Mouse (Mus musculus) liver, embryonic 11.5 days (tissue): ENCODE data around the gene Nebl. TPM values are rescaled to one million over a fixed set of nuclear protein-coding genes. Genes with fewer than 3 reads are reported as not detected.

Source experiments
- ATAC-seq: fragments of 200-750 bp; cut with Nextera tagmentation; replicated peaks from 2 replicates; pipeline ENCODE4 v1.8.0; 2017; ENCODE audit warnings: moderate number of reproducible peaks, mild to moderate bottlenecking, moderate TSS enrichment, moderate library complexity; ENCODE audit not compliant: low FRiP score
- DNase-seq: peaks from one replicate; pipeline ENCODE4 v3.0.0-alpha.2; 2017; ENCODE audit warnings: low spot score
- H3K27ac ChIP-seq: fragments of 300-500 bp; sonication (generic); 2 replicates; pipeline ENCODE4 v1.5.1; 2014; ENCODE audit warnings: mild to moderate bottlenecking, low read depth, low read length, control low read depth
- H3K27me3 ChIP-seq: fragments of 300-500 bp; sonication (generic); replicated peaks from 2 replicates; pipeline ENCODE4 v1.6.1; 2014; ENCODE audit warnings: low read length, mixed read lengths; ENCODE audit not compliant: control insufficient read depth, insufficient read depth
- H3K36me3 ChIP-seq: fragments of 300-500 bp; sonication (generic); 2 replicates; pipeline ENCODE4 v1.6.1; 2014; ENCODE audit warnings: mild to moderate bottlenecking, low read length, moderate library complexity, mixed read lengths; ENCODE audit not compliant: control insufficient read depth, insufficient read depth
- H3K4me1 ChIP-seq: fragments of 300-500 bp; sonication (generic); replicated peaks from 2 replicates; pipeline ENCODE4 v1.6.1; 2014; ENCODE audit warnings: low read length, mixed read lengths; ENCODE audit not compliant: control insufficient read depth, insufficient read depth
- H3K4me2 ChIP-seq: fragments of 300-500 bp; sonication (generic); 2 replicates; pipeline ENCODE4 v1.6.1; 2014; ENCODE audit warnings: mild to moderate bottlenecking, control low read depth, moderate library complexity
- H3K4me3 ChIP-seq: fragments of 300-500 bp; sonication (generic); 2 replicates; pipeline ENCODE4 v1.5.1; 2014; ENCODE audit warnings: low read depth, low read length, control low read depth
- H3K9ac ChIP-seq: fragments of 300-500 bp; sonication (generic); 2 replicates; pipeline ENCODE4 v1.6.1; 2014; ENCODE audit warnings: low read depth, low read length, control low read depth
- H3K9me3 ChIP-seq: fragments of 300-500 bp; sonication (generic); 2 replicates; pipeline ENCODE4 v1.6.1; 2016; ENCODE audit warnings: low read length, inconsistent platforms, mixed read lengths; ENCODE audit not compliant: control insufficient read depth
- WGBS: fragments of 180-500 bp; shearing (Covaris S2); extraction: QIAGEN DNeasy Blood & Tissue Kit; methylation state at CpG from one replicate; pipeline ENCODE4 v1.1.7; 2014; 5-methylcytosine and 5-hydroxymethylcytosine counted together
- polyA plus RNA-seq: library from polyadenylated mRNA; unstranded; fragments of >200 nt; fragmentation: Nextera tagmentation; extraction: Ambion mirVana; gene quantifications from 2 replicates; pipeline ENCODE4 v1.2.1, GENCODE M21; 2014

Gene Nebl
- polyA plus RNA-seq, 1 experiment from 2014 or later = 3.1 TPM

GRCm38 (mm10) chr2:17571716-17572115, 159.5 kb downstream of the Nebl start:
- 53% methylated on average over 2 of the region's 2 CpGs for WGBS
- DNase-seq = no peak
- Histone ChIP-seq H3K4me3 (no peak overlapping the region), H3K36me3 (no peaks in the 10 kb centered on the region), H3K4me2 (no peak overlapping the region), H3K4me1 (no peaks in the 10 kb centered on the region), H3K27me3 (no peaks in the 10 kb centered on the region), H3K9me3 (no peaks in the 10 kb centered on the region), H3K9ac (no peak overlapping the region), H3K27ac (no peak overlapping the region)
- no peak for ATAC-seq

- Histone ChIP-seq H3K27me3 (no peaks in the 10 kb centered on the region), H3K4me3 (no peak overlapping the region), H3K4me1 (no peaks in the 10 kb centered on the region), H3K9ac (no peak overlapping the region), H3K9me3 (no peaks in the 10 kb centered on the region), H3K27ac (no peak overlapping the region), H3K36me3 (no peaks in the 10 kb centered on the region), H3K4me2 (no peak overlapping the region)
- WGBS = 68% methylated on average over 4 of the region's 4 CpGs
- no peak for ATAC-seq
- no peak for DNase-seq
Measured at GRCm38 (mm10) chr2:17558889-17559742, 172.1 kb downstream of the Nebl start.

GRCm38 (mm10) chr2:17549895-17550558, 181.2 kb downstream of the Nebl start:
- WGBS = 40% methylated on average over 4 of the region's 4 CpGs

GRCm38 (mm10) chr2:17546354-17546948, 184.8 kb downstream of the Nebl start:
- no peaks in the 10 kb centered on the region for H3K9me3 ChIP-seq
- no peaks in the 10 kb centered on the region for H3K36me3 ChIP-seq
- H3K4me1 ChIP-seq = no peaks in the 10 kb centered on the region
- H3K27me3 ChIP-seq = no peaks in the 10 kb centered on the region
- no peak overlapping the region for H3K9ac ChIP-seq
- H3K27ac ChIP-seq = no peak overlapping the region
- 84% methylated on average over 3 of the region's 3 CpGs for WGBS
- H3K4me3 ChIP-seq = no peak overlapping the region
- H3K4me2 ChIP-seq = no peak overlapping the region
- no peak for DNase-seq
- no peak for ATAC-seq

More at GRCm38 (mm10) chr2:17549895-17550558, 181.2 kb downstream of the Nebl start:
- Histone ChIP-seq H3K4me1 (no peaks in the 10 kb centered on the region), H3K27me3 (no peaks in the 10 kb centered on the region), H3K4me2 (no peak overlapping the region), H3K36me3 (no peaks in the 10 kb centered on the region), H3K9ac (no peak overlapping the region), H3K4me3 (no peak overlapping the region), H3K9me3 (no peaks in the 10 kb centered on the region), H3K27ac (no peak overlapping the region)
- DNase-seq (no peak), ATAC-seq (no peak)

GRCm38 (mm10) chr2:17539737-17540136, 191.5 kb downstream of the Nebl start:
- ATAC-seq (no peak), DNase-seq (no peak)
- no peak overlapping the region for H3K27ac ChIP-seq
- H3K27me3 ChIP-seq = no peaks in the 10 kb centered on the region
- no peaks in the 10 kb centered on the region for H3K36me3 ChIP-seq
- no peak overlapping the region for H3K9ac ChIP-seq
- no peak overlapping the region for H3K4me3 ChIP-seq
- H3K9me3 ChIP-seq = no peaks in the 10 kb centered on the region
- H3K4me2 ChIP-seq = no peak overlapping the region
- H3K4me1 ChIP-seq = no peaks in the 10 kb centered on the region
- WGBS = 78% methylated on average over 10 of the region's 10 CpGs

GRCm38 (mm10) chr2:17538493-17538892, 192.8 kb downstream of the Nebl start:
- Histone ChIP-seq H3K4me3 (no peak overlapping the region), H3K9me3 (no peaks in the 10 kb centered on the region), H3K27me3 (no peaks in the 10 kb centered on the region), H3K4me2 (no peak overlapping the region), H3K36me3 (no peaks in the 10 kb centered on the region), H3K4me1 (no peaks in the 10 kb centered on the region), H3K9ac (no peak overlapping the region), H3K27ac (no peak overlapping the region)
- ATAC-seq (no peak), DNase-seq (no peak)
- WGBS = 77% methylated on average over 4 of the region's 4 CpGs

- H3K36me3 ChIP-seq = no peaks in the 10 kb centered on the region
- no peak overlapping the region for H3K4me2 ChIP-seq
- H3K4me1 ChIP-seq = no peaks in the 10 kb centered on the region
- no peak overlapping the region for H3K27ac ChIP-seq
- no peak overlapping the region for H3K4me3 ChIP-seq
- DNase-seq (no peak), ATAC-seq (no peak)
- H3K27me3 ChIP-seq = no peaks in the 10 kb centered on the region
- 81% methylated on average over 12 of the region's 12 CpGs for WGBS
- no peak overlapping the region for H3K9ac ChIP-seq
- H3K9me3 ChIP-seq = no peaks in the 10 kb centered on the region
Measured at GRCm38 (mm10) chr2:17531355-17532105, 199.7 kb downstream of the Nebl start.

- Histone ChIP-seq H3K27ac (no peak overlapping the region), H3K36me3 (no peaks in the 10 kb centered on the region), H3K4me3 (no peak overlapping the region), H3K9me3 (no peaks in the 10 kb centered on the region), H3K4me1 (no peaks in the 10 kb centered on the region), H3K9ac (no peak overlapping the region), H3K4me2 (no peak overlapping the region), H3K27me3 (no peaks in the 10 kb centered on the region)
- ATAC-seq = no peak
- WGBS = 77% methylated on average over 5 of the region's 5 CpGs
- no peak for DNase-seq
Measured at GRCm38 (mm10) chr2:17525739-17526526, 205.3 kb downstream of the Nebl start.
